Mouse (Mus musculus) cerebellum, adult 2 months (tissue): ENCODE results near the gene Tiam1. TPM values are rescaled to one million over a fixed set of nuclear protein-coding genes. Genes with fewer than 3 reads are reported as not detected.

Experiments
- DNase-seq, 2 experiments: peaks; one replicate each; pipeline ENCODE4 v3.0.0; 2021
- H3K27ac ChIP-seq: fragments of 200-500 bp; 2 replicates; pipeline ENCODE4 v1.5.1; 2012; ENCODE audit warnings: low read length, control low read depth, inconsistent platforms; ENCODE audit not compliant: insufficient read depth
- H3K27me3 ChIP-seq: fragments of 200-500 bp; 2 replicates; pipeline ENCODE4 v1.6.1; 2012; ENCODE audit warnings: inconsistent platforms, mild to moderate bottlenecking, low read length, moderate library complexity; ENCODE audit not compliant: control insufficient read depth, insufficient read depth
- H3K4me1 ChIP-seq: fragments of 200-500 bp; 2 replicates; pipeline ENCODE4 v1.6.1; 2011; ENCODE audit warnings: low read length; ENCODE audit not compliant: control insufficient read depth, insufficient read depth
- H3K4me3 ChIP-seq: fragments of 200-500 bp; replicated peaks from 2 replicates; pipeline ENCODE3; 2011; ENCODE audit warnings: mild to moderate bottlenecking, low read depth, low read length, control low read depth; ENCODE audit not compliant: insufficient read depth
- CTCF ChIP-seq: fragments of 200-500 bp; IDR thresholded peaks from 2 replicates; pipeline ENCODE4 v1.5.1; 2011; ENCODE audit warnings: low read depth, mild to moderate bottlenecking, control low read depth, low read length, moderate library complexity, borderline replicate concordance; ENCODE audit not compliant: insufficient read depth
- POLR2A ChIP-seq: fragments of 200-500 bp; IDR thresholded peaks from 2 replicates; pipeline ENCODE4 v1.6.1; 2011; ENCODE audit warnings: low read length, control low read depth, borderline replicate concordance; ENCODE audit not compliant: insufficient read depth
- WGBS: fragments of 180-500 bp; shearing (Covaris S2); methylation state at CpG from one replicate; pipeline ENCODE4 v1.1.7; 2018; 5-methylcytosine and 5-hydroxymethylcytosine counted together
- polyA plus RNA-seq: library from polyadenylated mRNA; depleted of rRNA; stranded (reverse); fragments of >200 nt; gene quantifications from 2 replicates; pipeline ENCODE4 v1.2.3, GENCODE M21; 2012

Gene Tiam1
- polyA plus RNA-seq, 1 experiment, result 73.6 TPM

DNA sequence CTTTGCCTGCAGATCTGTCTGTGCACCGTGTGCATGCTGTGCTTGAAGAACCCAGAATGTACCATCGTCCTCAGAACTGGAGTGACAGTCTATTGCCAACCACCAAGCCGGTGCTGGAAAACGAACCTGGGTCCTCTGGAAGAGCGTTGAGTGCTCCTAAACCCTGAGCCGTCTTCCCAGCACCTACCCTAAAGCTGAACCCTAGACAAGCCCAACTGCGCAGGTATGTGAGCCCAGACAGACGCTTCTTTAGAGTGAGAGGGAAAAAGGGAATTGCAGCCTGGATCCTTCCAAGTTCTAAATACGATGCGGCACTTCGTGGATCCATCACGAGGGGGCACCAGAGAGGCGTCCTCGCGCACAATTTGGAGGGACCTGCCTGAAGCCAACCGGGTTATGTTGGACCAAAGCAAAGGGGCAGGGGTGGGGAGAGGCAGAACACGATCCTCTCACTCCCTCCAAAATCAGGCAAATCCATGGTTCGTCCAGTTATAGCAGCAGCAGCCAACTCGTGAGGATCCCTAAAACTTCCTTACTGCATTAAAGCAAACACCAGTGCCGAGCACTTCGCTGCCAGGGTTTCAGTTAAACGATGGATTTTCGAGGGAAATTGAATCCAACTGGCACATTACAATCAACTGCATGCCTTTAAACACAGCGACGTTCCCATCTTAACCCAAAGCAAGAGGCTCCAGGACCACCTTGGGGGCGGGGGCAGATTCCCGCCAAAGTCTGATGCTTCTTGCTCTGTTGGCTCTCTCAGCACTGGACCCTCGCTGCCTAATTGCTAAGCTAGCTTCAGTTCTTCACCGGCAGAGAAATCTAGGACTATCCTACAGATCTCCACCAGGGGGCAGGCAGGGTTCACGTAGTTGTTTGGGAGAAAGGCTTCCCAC, 369.7 kb downstream of the Tiam1 start:
- 8% methylated on average over 30 of the region's 30 CpGs for WGBS
- Histone ChIP-seq H3K4me3 (peak overlapping the region; percentile 61), H3K27me3 (no peaks in the 10 kb centered on the region), H3K27ac (no peak overlapping the region), H3K4me1 (no peaks in the 10 kb centered on the region)
- TF ChIP-seq POLR2A, result no peak
- peak; percentile 94 for TF ChIP-seq CTCF
- peak; percentile 83 to 91 for DNase-seq

DNA sequence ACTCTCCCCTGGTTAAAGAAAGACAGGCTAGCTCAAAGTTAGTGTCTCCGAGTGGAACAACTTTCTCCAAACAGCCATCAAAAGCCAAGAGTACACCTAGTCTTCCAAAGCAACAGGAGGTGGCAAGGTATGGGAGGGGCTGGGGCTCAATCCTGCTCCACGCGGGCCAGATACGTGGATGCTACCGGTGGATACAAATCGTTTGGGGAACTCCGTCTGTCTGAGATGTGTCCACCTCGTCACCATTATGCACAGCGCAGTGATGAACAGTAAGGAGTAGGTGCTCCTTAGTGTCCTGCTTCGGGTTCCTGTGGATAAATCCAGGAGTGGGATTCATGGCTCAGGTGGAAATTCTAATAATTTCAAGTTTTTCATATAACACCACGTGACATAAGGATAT, 377.6 kb downstream of the Tiam1 start:
- WGBS, result 81% methylated on average over 11 of the region's 11 CpGs
- H3K27ac ChIP-seq, result no peak overlapping the region
- no peak for DNase-seq
- no peaks in the 10 kb centered on the region for H3K4me1 ChIP-seq
- TF ChIP-seq CTCF (no peak), POLR2A (no peak)
- H3K4me3 ChIP-seq, result no peak overlapping the region
- H3K27me3 ChIP-seq, result no peaks in the 10 kb centered on the region; the same call in 1 of the 2 replicates

DNA sequence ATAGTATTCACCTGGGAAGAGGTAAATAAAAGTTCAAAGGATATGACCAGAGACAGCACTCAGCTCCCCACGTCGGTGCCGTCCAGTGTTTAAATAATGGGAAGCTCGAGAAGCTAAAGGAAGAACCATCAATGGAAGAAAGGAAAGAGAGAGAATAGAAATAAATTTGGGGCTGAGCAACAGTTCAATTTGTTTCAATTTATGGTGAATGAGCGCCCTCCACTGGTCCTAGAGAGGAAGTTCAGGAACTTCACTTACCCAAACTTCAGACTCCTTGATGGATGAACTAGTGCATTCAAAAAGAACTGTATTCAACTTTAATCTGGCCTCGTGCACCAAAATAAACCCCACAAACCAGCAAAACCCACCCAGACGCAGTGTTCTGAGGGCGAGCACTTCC, 378.1 kb downstream of the Tiam1 start:
- Histone ChIP-seq H3K27me3 (no peaks in the 10 kb centered on the region; the same call in 1 of the 2 replicates), H3K27ac (no peak overlapping the region), H3K4me1 (no peaks in the 10 kb centered on the region), H3K4me3 (no peak overlapping the region)
- WGBS, result 8% methylated on average over 8 of the region's 8 CpGs
- peak in 1 of 2 experiments; percentile 20 for DNase-seq
- TF ChIP-seq POLR2A (no peak), CTCF (peak; percentile 35; the same call in 1 of the 2 replicates)

DNA sequence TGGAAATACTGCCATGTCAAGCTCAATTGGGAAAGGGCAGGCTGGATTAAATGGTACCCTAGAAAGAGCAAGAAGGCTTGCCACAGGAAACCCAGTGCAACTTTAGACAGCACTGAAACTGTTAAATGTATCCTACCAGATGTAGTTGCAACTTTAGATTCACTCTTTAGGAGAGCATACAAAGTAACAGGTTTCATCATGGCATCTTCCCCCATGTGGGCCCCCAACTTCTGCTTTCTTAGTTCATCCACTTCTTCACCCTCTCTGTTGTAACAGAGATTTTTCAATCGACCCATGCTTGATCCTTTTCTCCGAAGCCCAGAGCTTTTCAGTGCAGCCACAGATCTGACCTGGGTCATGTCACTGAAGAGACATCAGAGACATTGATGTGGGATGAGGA, 379.8 kb downstream of the Tiam1 start:
- 91% methylated on average over 2 of the region's 2 CpGs for WGBS
- Histone ChIP-seq H3K27ac (no peak overlapping the region), H3K4me1 (no peaks in the 10 kb centered on the region), H3K27me3 (no peaks in the 10 kb centered on the region; the same call in 1 of the 2 replicates), H3K4me3 (no peak overlapping the region)
- DNase-seq, result no peak
- TF ChIP-seq CTCF (no peak), POLR2A (no peak)

DNA sequence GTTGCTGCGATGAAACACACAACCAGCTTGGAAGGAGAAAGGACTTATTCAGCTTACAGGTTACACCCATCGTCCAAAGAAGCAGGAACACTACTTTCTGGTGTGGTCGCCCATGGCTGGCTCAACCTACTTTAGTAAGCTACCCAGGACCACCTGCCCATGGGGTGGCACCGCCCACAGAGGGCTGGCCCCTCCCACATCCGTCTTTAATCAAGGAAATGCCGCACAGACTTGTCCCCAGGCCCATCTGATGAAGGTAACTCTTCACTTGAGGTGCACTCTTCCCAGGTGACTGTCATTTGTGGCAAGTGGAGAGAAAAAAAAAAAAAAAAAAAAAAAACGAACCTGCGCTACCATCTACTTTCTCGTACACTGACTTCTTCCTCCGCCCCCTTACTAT, 381.0 kb downstream of the Tiam1 start:
- no peaks in the 10 kb centered on the region for H3K4me1 ChIP-seq
- H3K27ac ChIP-seq, result no peak overlapping the region
- H3K4me3 ChIP-seq, result no peak overlapping the region
- TF ChIP-seq CTCF (no peak), POLR2A (no peak)
- H3K27me3 ChIP-seq, result no peaks in the 10 kb centered on the region; the same call in 1 of the 2 replicates
- no peak for DNase-seq
- 87% methylated on average over 10 of the region's 10 CpGs for WGBS

DNA sequence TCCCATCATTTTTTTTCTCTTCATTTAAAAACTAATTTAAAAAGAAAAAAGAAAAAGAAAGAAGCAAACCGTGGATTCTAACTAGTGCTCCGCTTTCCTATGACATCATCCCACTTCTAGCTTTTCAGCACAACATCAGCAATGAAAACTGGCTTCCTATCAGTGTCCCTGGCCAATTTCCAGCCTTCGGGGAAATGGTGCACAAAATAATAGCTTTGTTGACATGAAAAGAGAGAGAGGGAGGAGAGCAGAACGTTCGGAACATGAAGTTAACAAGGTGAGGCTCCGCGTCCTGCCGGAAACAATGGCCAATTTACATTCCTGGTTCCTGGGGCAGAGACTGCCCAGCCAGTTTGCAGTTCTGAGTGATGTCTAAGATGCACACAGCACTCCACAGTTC, 381.5 kb downstream of the Tiam1 start:
- Histone ChIP-seq H3K4me1 (no peaks in the 10 kb centered on the region), H3K4me3 (no peak overlapping the region), H3K27ac (no peak overlapping the region), H3K27me3 (no peaks in the 10 kb centered on the region; the same call in 1 of the 2 replicates)
- TF ChIP-seq CTCF (no peak), POLR2A (no peak)
- DNase-seq, result no peak
- 56% methylated on average over 8 of the region's 8 CpGs for WGBS

DNA sequence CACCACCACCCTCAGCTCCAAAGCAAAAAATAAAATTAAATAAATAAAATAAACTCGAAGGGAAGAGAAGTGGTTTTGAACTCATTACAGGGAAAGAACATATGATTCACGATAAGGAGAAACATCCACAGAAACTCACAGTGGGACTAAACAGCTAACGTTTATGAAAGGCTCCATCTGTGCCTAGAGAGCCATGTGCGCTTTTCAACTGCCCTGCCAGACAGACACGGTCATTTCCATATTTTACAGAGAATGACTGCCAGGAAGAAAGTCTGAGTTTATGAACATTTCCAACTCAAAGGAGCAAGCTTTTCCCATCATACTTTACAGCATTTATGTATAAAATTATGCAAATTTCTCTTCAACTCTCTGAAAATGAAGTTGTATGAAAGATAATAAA, 386.2 kb downstream of the Tiam1 start:
- Histone ChIP-seq H3K27me3 (no peaks in the 10 kb centered on the region), H3K27ac (no peak overlapping the region), H3K4me3 (no peak overlapping the region), H3K4me1 (no peaks in the 10 kb centered on the region)
- no peak for DNase-seq
- TF ChIP-seq POLR2A (no peak), CTCF (no peak)
- 12% methylated on average over 5 of the region's 5 CpGs for WGBS

DNA sequence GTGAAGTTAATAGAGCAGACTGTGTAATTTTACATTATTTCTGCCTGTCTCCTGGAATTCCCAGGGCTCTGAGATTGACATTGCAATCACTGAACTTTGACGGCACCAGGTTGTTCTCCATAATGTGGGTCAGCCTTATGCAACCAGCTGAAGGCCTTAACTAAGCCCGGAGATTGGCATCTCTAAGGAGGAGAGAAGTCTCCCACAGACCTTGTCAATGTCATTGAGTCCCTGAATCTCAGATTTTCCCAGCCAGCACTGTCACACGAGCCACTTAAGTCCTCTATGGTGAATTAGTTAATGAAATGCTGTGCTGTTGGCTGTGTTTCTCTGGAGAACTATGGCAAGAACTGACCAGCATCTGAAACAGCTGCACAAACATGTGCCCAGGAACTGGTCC, 388.9 kb downstream of the Tiam1 start:
- Histone ChIP-seq H3K4me3 (no peak overlapping the region), H3K27me3 (no peaks in the 10 kb centered on the region), H3K4me1 (no peaks in the 10 kb centered on the region), H3K27ac (no peak overlapping the region)
- WGBS, result 66% methylated on average over 3 of the region's 3 CpGs
- no peak for DNase-seq
- TF ChIP-seq POLR2A (no peak), CTCF (no peak)
